Mouse (Mus musculus) kidney, adult 2 months (tissue): ENCODE results near the gene Hebp1. TPM values are rescaled to one million over a fixed set of nuclear protein-coding genes. Genes with fewer than 3 reads are reported as not detected.

Experiments used
- DNase-seq: peaks from one replicate; pipeline ENCODE4 v3.0.0; 2021
- H3K27ac ChIP-seq: fragments of 200-500 bp; 2 replicates; pipeline ENCODE4 v1.5.1; 2012; ENCODE audit warnings: low read depth, low read length, control low read depth, inconsistent platforms; ENCODE audit not compliant: insufficient read depth
- H3K27me3 ChIP-seq: fragments of 200-500 bp; replicated peaks from 2 replicates; pipeline ENCODE4 v1.6.1; 2012; ENCODE audit warnings: mild to moderate bottlenecking, moderate library complexity, low read length, inconsistent platforms; ENCODE audit not compliant: control insufficient read depth, insufficient read depth
- H3K36me3 ChIP-seq: fragments of 200-500 bp; 2 replicates; pipeline ENCODE4 v1.6.1; 2012; ENCODE audit warnings: mild to moderate bottlenecking, moderate library complexity, low read length, inconsistent platforms; ENCODE audit not compliant: control insufficient read depth, insufficient read depth
- H3K4me1 ChIP-seq: fragments of 200-500 bp; 2 replicates; pipeline ENCODE4 v1.6.1; 2011; ENCODE audit warnings: low read length; ENCODE audit not compliant: control insufficient read depth, insufficient read depth
- H3K4me3 ChIP-seq: fragments of 200-500 bp; 2 replicates; pipeline ENCODE4 v1.5.1; 2011; ENCODE audit warnings: mild to moderate bottlenecking, low read depth, low read length, control low read depth; ENCODE audit not compliant: insufficient read depth
- CTCF ChIP-seq: fragments of 200-500 bp; conservative IDR thresholded peaks from 2 replicates; pipeline ENCODE4 v1.5.1; 2011; ENCODE audit warnings: low read depth, mild to moderate bottlenecking, control low read depth, low read length, moderate library complexity, mixed read lengths; ENCODE audit not compliant: insufficient read depth, insufficient read length
- POLR2A ChIP-seq: fragments of 200-500 bp; IDR thresholded peaks from one replicate; pipeline ENCODE4 v1.6.1; 2011; ENCODE audit warnings: low read depth, low read length, control low read depth
- WGBS: fragments of 180-500 bp; shearing (Covaris S2); methylation state at CpG from one replicate; pipeline ENCODE4 v1.1.7; 2018; 5-methylcytosine and 5-hydroxymethylcytosine counted together
- polyA plus RNA-seq: library from polyadenylated mRNA; depleted of rRNA; stranded (reverse); fragments of >200 nt; gene quantifications from 2 replicates; pipeline ENCODE4 v1.2.3, GENCODE M21; 2012; rRNA removed

Hebp1 gene
- polyA plus RNA-seq, 1 experiment, result 82.9 TPM

DNA sequence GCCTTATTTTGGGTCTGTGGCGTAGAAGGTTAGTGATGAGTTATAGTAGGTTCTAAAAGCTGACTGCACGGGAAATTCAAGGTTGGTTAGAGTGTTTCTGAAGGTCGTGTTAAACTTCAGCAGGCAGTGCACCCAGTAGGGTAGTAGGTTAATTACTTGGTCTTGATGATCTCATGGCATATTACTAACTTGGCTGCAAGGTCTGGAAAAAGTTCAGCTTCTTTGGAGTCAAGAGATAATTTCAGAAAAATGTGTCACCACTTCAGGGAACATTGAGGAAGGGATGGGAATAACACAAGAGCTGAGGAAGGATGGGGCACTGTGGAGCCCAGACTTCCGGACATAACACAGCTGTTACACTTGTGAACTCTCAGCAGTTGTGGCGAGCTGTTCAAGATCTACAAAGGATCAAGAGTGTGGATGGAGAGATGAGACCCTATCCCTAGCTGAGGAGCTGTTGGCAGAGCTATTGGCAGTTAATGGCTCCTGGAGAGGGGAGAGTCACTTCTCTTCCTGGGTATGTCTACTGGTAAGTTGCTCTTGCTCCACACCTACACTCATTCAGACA, 95.0 kb downstream of the Hebp1 start:
- DNase-seq, result peak; percentile 4
- H3K36me3 ChIP-seq, result no peaks in the 10 kb centered on the region
- 61% methylated on average over 5 of the region's 5 CpGs for WGBS
- no peak for TF ChIP-seq POLR2A
- TF ChIP-seq CTCF, result no peak
- no peak overlapping the region for H3K4me3 ChIP-seq
- no peaks in the 10 kb centered on the region for H3K4me1 ChIP-seq
- no peak overlapping the region for H3K27ac ChIP-seq
- no peaks in the 10 kb centered on the region for H3K27me3 ChIP-seq

GRCm38 (mm10) chr6:135100787-135101472, 96.9 kb downstream of the Hebp1 start:
- TF ChIP-seq POLR2A (no peak), CTCF (no peak)
- no peak overlapping the region for H3K27ac ChIP-seq
- WGBS, result 82% methylated on average over 15 of the region's 15 CpGs
- H3K4me1 ChIP-seq, result no peaks in the 10 kb centered on the region
- H3K27me3 ChIP-seq, result no peaks in the 10 kb centered on the region
- no peaks in the 10 kb centered on the region for H3K36me3 ChIP-seq
- no peak for DNase-seq
- H3K4me3 ChIP-seq, result no peak overlapping the region

- TF ChIP-seq POLR2A, result no peak
- no peak for TF ChIP-seq CTCF
- Histone ChIP-seq H3K4me1 (no peaks in the 10 kb centered on the region), H3K27me3 (no peaks in the 10 kb centered on the region), H3K36me3 (no peaks in the 10 kb centered on the region), H3K4me3 (no peak overlapping the region), H3K27ac (no peak overlapping the region)
- DNase-seq, result no peak
- 93% methylated on average over 12 of the region's 12 CpGs for WGBS
These were observed 104.9 kb downstream of the Hebp1 start for GRCm38 (mm10) chr6:135092798-135093470.

- H3K36me3 ChIP-seq, result no peaks in the 10 kb centered on the region
- H3K27ac ChIP-seq, result no peak overlapping the region
- DNase-seq, result peak; percentile 9
- no peaks in the 10 kb centered on the region for H3K4me1 ChIP-seq
- TF ChIP-seq POLR2A (no peak), CTCF (no peak)
- WGBS, result 65% methylated on average over 4 of the region's 4 CpGs
- H3K4me3 ChIP-seq, result no peak overlapping the region
- no peaks in the 10 kb centered on the region for H3K27me3 ChIP-seq
These were observed 107.2 kb downstream of the Hebp1 start for GRCm38 (mm10) chr6:135090661-135091060.

- H3K4me1 ChIP-seq, result no peaks in the 10 kb centered on the region
- no peak overlapping the region for H3K4me3 ChIP-seq
- H3K36me3 ChIP-seq, result no peaks in the 10 kb centered on the region
- no peaks in the 10 kb centered on the region for H3K27me3 ChIP-seq
- WGBS, result 53% methylated on average over 8 of the region's 8 CpGs
- no peak overlapping the region for H3K27ac ChIP-seq
- no peak for TF ChIP-seq CTCF
- no peak for TF ChIP-seq POLR2A
- no peak for DNase-seq
These were observed 108.0 kb downstream of the Hebp1 start for GRCm38 (mm10) chr6:135089786-135090185.

GRCm38 (mm10) chr6:135087721-135088451, 109.9 kb downstream of the Hebp1 start:
- Histone ChIP-seq H3K27ac (no peak overlapping the region), H3K27me3 (no peaks in the 10 kb centered on the region), H3K36me3 (no peaks in the 10 kb centered on the region), H3K4me3 (no peak overlapping the region), H3K4me1 (no peaks in the 10 kb centered on the region)
- peak; percentile 71 for DNase-seq
- WGBS, result 25% methylated on average over 19 of the region's 19 CpGs
- TF ChIP-seq POLR2A, result no peak
- peak; percentile 89 for TF ChIP-seq CTCF

Other genes with a start within 250 kb of the Hebp1 start
- gene Apold1, start 216.3 kb downstream of the Hebp1 start, polyA plus RNA-seq, result 0.72 and 0.79 TPM in 2 replicates
- 38.6 and 44.0 TPM in 2 replicates for gene Ddx47, start 186.4 kb downstream of the Hebp1 start, polyA plus RNA-seq
- 3.3 and 4.3 TPM in 2 replicates for gene Gprc5a, start 132.4 kb downstream of the Hebp1 start, polyA plus RNA-seq
- 0.09 and 0.19 TPM in 2 replicates for gene Gprc5d, start 79.7 kb downstream of the Hebp1 start, polyA plus RNA-seq
- gene Fam234b, start within 50 bp of the Hebp1 start, polyA plus RNA-seq, result 14.2 and 15.6 TPM in 2 replicates
- 0.55 and 1.4 TPM in 2 replicates for gene Gsg1, start 56.3 kb upstream of the Hebp1 start, polyA plus RNA-seq
- gene Pbp2, start 112.4 kb upstream of the Hebp1 start, polyA plus RNA-seq, result 0.16 TPM in 1 of 2 replicates, not detected in the other
- gene Emp1, start 164.5 kb upstream of the Hebp1 start, polyA plus RNA-seq, result 56.0 and 66.3 TPM in 2 replicates